Mouse (Mus musculus) heart, postnatal 25 days (tissue): ENCODE measurements around the gene Itgal. TPM values are rescaled to one million over a fixed set of nuclear protein-coding genes. Genes with fewer than 3 reads are reported as not detected.

ENCODE experiments used
- DNase-seq: peaks from one replicate; pipeline ENCODE4 v3.0.0; 2022; ENCODE audit warnings: low spot score
- intact Hi-C: fragments of 180-260 bp; cut with DNase I; formaldehyde crosslinking; loops from one replicate; pipeline ENCODE4 v1.15.1; 2025
- total RNA-seq, 2 experiments: library from RNA; stranded (reverse); gene quantifications; 2 replicates each; pipeline ENCODE4 v1.2.3; 2021

Itgal gene
- total RNA-seq, 2 experiments from 2014 or later = 1.2 to 2.0 TPM

DNA sequence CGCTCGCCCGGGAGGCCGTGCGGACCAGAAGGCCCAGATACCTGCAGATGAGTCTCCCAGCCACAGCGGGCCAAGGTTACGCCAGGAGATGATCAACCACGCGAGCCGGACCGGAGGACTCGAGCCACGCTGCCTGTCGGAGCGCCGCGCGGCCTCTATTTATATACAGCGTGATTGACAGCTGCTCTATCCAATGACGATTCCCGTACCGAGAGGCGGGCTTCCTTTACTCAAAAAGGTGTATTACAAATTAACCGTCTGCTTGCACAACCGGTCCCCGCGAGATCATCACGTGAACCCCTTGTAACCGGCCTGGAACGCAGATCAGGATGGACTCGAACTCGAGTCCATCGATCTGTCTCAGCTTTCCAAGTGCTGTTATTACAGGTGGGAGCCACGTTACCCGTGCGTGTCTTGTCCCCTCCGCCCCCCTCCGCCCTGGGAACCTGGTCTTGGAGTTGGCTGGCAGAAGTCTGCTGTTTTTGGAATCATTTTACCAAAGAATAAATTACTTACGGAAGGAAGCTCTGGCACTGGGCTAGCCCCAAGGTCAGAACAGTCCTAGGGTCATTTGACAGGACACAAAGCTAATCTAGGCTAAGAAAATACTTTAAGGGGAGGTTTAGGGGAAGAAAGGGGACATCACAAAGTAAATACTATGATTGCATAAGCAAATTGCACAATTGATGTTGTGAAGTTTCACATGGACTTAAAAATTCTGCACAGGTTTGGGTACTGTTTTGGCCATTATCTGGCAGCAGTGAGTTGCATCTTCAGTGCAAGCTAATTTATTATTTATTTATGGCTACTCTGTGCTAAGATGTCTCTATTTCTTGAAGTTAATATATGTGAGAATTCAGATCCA is 21.9 kb upstream of the Itgal start, which contains the start of gene Sephs2:
Gene Sephs2 (minus strand): TSS at position 131 of the 865 bp plus-strand sequence.
- intact Hi-C loops = no loop called here
- peak; percentile 88 for DNase-seq

- no peak for DNase-seq
- intact Hi-C loops = no loop called here
Observed at GRCm38 (mm10) chr7:127276519-127276961, 19.5 kb upstream of the Itgal start.

- intact Hi-C loops = no loop called here
- DNase-seq = no peak
Observed at GRCm38 (mm10) chr7:127278311-127278710, 17.7 kb upstream of the Itgal start.

DNA sequence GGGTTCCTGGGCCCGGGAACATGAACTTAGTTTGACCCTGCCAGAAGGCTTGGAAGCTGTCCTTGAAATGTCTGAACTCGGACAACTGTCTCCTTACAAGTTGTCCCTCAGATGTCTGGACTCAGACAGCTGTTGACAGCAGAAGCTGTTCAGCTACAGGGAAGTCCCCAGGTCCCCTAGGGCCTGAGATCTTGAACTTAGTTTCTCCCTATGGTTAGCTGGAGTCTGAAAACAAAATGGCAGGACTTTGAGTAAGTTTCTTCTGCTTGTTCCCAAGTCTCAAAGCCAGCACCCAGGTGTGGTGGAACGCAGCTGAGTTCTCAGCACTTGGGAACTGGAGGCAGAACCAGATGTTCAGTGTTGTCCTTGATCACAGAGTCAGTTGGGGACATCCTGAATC is 16.0 kb upstream of the Itgal start:
- intact Hi-C loops = no loop called here
- no peak for DNase-seq

GRCm38 (mm10) chr7:127281114-127281513 is 14.9 kb upstream of the Itgal start:
- intact Hi-C loops = no loop called here

DNA sequence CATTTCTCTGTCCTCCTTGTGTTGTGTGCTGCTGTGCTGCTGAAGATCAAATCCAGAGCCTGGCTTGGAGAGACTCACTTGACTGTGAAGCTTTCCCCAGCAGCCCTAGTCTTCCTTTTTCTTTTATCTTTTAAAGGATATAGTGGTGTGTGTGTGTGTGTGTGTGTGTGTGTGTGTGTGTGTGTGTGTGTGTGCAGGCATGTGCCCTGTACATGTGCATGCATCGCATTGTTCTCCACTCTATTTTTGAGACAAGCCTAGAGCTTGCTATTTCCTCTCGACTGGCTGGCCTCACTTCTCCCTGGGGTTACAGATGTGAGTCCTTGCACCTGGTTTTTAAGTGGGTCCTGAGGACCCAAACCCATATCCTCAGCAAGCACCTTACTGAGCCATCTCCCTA is 13.9 kb upstream of the Itgal start:
- DNase-seq = no peak
- intact Hi-C loops = no loop called here

More at GRCm38 (mm10) chr7:127281114-127281513, 14.9 kb upstream of the Itgal start:
- no peak for DNase-seq

- no peak for DNase-seq
- intact Hi-C loops = no loop called here
Observed at GRCm38 (mm10) chr7:127285154-127285553, 10.9 kb upstream of the Itgal start.

DNA sequence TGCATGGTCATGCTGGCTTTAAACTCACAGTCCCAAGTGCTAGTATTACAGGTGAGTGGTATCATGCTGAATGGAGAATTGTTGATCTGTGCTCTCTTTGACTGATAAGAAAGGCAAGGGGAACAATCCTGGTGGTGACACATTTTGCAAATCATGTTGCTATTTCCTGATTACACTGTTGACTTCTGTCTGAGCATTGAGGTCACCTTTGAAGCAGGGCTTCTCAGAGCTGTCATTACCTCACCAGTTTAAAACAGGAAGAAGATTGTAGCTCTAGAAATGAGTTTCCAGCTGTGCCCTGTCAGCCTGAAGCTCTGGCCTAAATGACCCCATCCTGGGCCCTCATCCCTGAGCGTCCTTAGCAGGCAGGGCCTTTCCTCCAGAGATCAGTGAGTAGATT is 8.1 kb upstream of the Itgal start:
- intact Hi-C loops = no loop called here
- no peak for DNase-seq

DNA sequence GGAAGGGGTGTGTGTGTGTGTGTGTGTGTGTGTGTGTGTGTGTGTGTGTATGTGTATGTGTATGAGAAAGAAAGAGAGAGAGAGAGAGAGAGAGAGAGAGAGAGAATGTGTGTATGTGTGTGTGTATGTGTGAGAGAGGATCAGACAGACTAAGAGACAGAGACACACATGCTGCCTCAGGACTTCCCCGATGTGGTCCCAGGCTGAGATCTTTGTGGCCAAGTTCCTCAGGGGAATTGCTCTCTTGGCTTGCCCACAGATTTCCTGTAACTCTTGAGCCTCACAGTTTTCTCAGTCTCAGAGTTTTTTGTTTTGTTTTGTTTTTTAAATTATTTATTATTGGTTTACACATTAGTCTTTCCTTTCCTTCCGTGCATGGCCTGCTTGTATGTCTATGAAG is 6.8 kb upstream of the Itgal start:
- no peak for DNase-seq
- intact Hi-C loops = no loop called here

- intact Hi-C loops = no loop called here
Observed at GRCm38 (mm10) chr7:127290142-127290541, 5.9 kb upstream of the Itgal start.

GRCm38 (mm10) chr7:127296786-127297555 is 911 bp downstream of the Itgal start:
- DNase-seq = no peak
- intact Hi-C loops = no loop called here

More at GRCm38 (mm10) chr7:127290142-127290541, 5.9 kb upstream of the Itgal start:
- no peak for DNase-seq

- DNase-seq = no peak
- intact Hi-C loops = no loop called here
Observed at GRCm38 (mm10) chr7:127297586-127298193, 1.6 kb downstream of the Itgal start.

DNA sequence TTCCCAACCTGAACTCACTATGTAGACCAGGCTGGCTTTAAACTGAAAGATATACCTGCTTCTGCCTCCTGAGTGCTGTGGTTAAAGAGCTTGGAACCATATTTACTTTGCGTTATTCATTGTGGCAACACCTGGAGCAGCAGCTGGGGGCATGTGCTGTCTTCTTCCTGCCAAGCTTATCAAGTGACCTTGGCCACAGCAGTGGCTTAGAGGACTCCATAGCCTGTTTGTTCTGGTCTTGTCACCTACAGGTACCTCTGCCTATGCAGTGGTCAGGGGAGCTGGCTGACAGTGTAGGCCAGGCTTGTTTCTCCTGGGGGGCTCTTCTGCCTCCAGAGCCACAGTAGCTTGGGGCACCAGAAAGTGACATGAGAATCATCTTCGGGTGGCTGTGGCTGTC is 12.4 kb downstream of the Itgal start:
- DNase-seq = no peak
- intact Hi-C loops = loop anchor here (5.0 kb wide), 1 partner anchor 189 kb away; no protein-coding TSS in a partner anchor

DNA sequence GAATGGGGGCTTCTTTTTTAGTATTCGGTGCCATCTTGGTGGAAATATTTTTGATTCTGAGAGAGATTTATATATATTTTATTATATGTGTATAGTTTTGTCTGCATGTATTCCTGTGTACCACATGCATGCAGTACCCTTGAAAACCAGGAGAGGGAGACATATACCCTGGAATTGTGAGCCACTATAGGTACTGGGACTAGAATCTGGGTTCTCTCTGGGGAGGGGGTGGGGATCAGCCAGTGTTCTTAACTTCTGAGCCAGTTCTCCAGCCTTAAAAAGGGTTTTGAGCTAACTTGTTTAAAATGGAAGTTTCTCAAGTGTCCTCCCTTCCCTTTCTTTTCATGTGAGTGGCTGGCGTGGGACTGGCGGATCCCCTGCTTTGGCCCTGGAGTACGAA is 12.8 kb downstream of the Itgal start:
- intact Hi-C loops = loop anchor here (5.0 kb wide), 1 partner anchor 188 kb away; no protein-coding TSS in a partner anchor
- DNase-seq = no peak

DNA sequence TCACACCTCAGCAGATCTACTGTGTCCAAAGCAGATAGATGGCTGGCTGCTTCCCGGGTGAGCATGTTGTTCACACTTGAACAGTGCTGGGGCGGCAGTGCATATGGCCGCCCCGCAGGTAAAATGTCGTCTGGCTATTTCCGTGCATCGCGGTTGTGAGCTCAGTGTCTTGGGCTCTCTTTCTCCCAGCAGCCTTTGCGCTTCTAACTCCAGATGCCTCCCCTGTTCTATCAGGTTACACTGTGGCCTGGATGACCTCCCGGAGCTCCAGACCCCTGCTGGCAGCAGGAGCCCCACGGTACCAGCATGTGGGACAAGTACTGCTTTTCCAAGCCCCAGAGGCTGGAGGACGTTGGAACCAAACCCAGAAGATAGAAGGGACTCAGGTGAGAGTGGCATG is 13.9 kb downstream of the Itgal start:
- no peak for DNase-seq
- intact Hi-C loops = loop anchor here (5.0 to 10.0 kb wide), 2 partner anchors 187 to 345 kb away; no protein-coding TSS in a partner anchor

DNA sequence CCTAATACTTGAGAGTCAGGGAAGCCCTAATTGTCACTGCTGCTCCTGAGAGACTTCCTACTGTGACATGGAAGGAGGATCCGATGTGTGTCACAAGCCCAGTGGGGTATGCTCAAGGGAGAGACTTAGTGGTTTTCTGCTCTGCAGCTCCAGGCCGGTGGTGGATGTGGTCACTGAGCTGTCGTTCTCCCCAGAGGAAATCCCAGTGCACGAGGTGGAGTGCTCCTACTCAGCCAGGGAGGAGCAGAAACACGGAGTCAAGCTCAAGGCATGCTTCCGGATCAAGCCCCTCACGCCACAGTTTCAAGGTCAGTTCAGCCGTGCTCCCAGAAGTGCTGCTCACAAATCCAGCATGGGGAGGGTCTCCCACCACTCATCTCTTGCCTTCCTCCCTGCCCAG is 17.9 kb downstream of the Itgal start:
- intact Hi-C loops = loop anchor here (10.0 kb wide), 1 partner anchor 341 kb away; no protein-coding TSS in a partner anchor

DNA sequence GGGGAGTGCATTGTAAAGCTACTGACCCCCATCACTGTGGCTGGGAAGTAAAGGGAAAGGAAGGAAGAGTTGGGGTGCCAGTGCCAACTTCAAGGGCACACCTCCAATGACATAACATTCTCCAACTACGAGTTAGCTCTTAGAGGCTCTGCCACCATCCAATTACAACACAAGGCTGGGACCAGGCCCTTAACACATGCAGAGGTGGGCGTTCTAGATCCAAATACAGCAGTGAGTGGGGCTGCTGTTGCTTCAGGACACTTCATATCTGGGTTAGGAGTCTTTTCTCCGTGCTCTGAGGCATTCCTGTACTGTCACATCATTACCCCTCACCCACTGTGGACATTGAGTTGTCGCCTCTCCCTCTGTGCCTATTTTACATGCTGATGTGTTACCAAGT is 25.0 kb downstream of the Itgal start:
- intact Hi-C loops = no loop called here
- no peak for DNase-seq

More for the DNA sequence above, 17.9 kb downstream of the Itgal start:
- DNase-seq = no peak

DNA sequence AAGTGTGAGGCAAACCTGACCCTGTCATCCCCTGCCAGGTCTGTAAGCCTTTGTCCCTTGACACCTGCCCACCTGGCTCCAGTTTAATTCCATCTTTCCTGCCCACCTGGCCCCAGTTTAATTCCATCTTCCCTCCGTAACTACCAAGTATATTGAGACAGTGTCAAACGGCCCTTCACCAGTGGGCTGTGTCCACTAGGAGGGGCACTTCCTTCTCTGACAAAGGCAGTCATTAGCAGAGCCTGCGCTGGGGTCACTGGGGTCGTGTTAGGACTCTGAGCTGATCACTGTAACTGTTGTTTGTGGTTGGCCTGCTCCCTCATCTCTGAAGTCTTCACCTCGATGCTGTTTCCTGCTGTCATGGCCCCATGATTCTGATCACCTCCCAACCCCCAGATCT is 26.0 kb downstream of the Itgal start:
- DNase-seq = no peak
- intact Hi-C loops = no loop called here

DNA sequence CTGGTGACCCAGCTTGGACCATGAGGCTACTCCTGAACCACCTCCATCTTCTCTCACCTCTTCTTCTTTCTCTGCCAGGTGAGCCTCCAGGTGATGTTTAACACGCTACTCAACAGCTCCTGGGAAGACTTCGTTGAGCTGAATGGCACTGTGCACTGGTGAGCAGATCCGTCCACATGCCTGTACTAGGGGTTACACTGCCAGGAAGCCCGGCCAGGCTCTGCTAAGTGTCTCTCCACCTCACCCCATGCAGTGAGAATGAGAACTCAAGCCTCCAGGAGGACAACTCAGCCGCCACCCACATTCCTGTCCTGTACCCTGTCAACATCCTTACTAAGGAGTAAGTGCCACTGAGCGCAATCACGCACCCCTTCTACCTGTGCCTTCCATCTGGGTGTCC is 28.9 kb downstream of the Itgal start:
- intact Hi-C loops = no loop called here
- no peak for DNase-seq

DNA sequence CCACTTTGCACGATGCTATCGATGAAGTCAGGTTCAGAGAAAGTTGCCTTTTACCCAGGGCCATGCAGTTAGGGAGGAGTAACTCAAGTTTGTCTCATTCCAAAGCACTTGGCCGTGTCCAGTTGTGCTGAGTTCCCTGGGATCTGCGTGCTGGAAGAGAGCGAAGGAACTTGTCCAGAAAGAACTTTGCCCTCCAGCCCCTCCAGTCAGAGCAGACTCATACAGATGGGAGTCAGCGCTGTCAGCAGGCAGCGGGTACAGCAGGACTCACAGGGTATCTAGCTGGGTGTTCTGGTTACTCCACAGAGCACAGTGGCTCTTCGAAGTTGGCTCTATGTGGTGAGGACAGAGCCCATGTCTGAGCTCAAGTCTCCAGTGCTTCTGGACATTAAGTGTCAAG is 29.5 kb downstream of the Itgal start:
- no peak for DNase-seq
- intact Hi-C loops = no loop called here
